Mouse (Mus musculus): ENCODE measurements around the gene Wwc2. TPM values are rescaled to one million over a fixed set of nuclear protein-coding genes. Genes with fewer than 3 reads are reported as not detected.
A peak's percentile ranks its signal among the peaks of the same experiment; 100 is the strongest.
"Not testable (repeated sequence)": the region's sequence is repeated elsewhere in the genome, so short reads cannot be mapped to it uniquely, and the experiment has no call there.

Gene Wwc2
- polyA plus RNA-seq, 1 experiment from 2014 or later = 11.1 TPM

- Histone ChIP-seq H3K4me1 (peaks cover 14% of the 10 kb centered on the region), H3K27me3 (replicated peaks; ENCODE audit: low read depth, poor library complexity, severe bottlenecking) (no peaks in the 10 kb centered on the region), H3K36me3 (replicated peaks) (peaks cover 90% of the 10 kb centered on the region), H3K9me3 (no peaks in the 10 kb centered on the region), H3K4me3 (no peak overlapping the region), H3K27ac (replicated peaks) (no peak overlapping the region)
- DNase-seq (ENCODE audit: low spot score) = no peak
- WGBS = 97% methylated on average over 6 of the region's 6 CpGs
These were observed 142.8 kb downstream of the Wwc2 start for GRCm38 (mm10) chr8:47847931-47848330.

DNA sequence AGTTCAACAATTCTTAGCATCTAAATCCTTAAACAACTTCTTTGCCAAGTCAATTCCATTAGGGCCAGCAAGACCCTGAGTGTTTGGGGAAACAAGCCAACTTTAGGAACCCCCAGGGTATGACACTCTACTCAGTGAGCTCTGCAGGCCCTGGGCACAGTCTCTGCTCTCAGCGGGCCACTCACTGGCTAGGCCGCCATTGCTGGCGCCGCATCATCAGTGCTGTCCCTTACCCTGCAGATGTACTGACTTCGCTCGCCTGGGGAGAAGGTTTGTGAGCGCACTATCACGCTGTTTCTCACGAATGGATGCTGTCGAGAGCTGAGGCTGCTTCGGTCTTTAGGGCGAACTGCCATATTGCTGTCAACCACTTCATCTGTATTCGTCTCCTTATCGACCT, 143.6 kb downstream of the Wwc2 start:
- 95% methylated on average over 14 of the region's 14 CpGs for WGBS
- no peaks in the 10 kb centered on the region for H3K27me3 ChIP-seq (replicated peaks; ENCODE audit: low read depth, poor library complexity, severe bottlenecking)
- peaks cover 7% of the 10 kb centered on the region for H3K4me1 ChIP-seq
- no peak for DNase-seq (ENCODE audit: low spot score)
- peaks cover 91% of the 10 kb centered on the region for H3K36me3 ChIP-seq (replicated peaks)
- no peak overlapping the region for H3K4me3 ChIP-seq
- no peaks in the 10 kb centered on the region for H3K9me3 ChIP-seq
- no peak overlapping the region for H3K27ac ChIP-seq (replicated peaks)

- H3K27me3 ChIP-seq (replicated peaks; ENCODE audit: low read depth, poor library complexity, severe bottlenecking) = no peaks in the 10 kb centered on the region
- no peak for DNase-seq (ENCODE audit: low spot score)
- no peaks in the 10 kb centered on the region for H3K4me1 ChIP-seq
- H3K9me3 ChIP-seq = no peaks in the 10 kb centered on the region
- H3K4me3 ChIP-seq = no peak overlapping the region
- peaks cover 93% of the 10 kb centered on the region for H3K36me3 ChIP-seq (replicated peaks)
- WGBS = 83% methylated on average over 13 of the region's 13 CpGs
- H3K27ac ChIP-seq (replicated peaks) = no peak overlapping the region; the same call in 1 of the 2 replicates
These were observed 144.8 kb downstream of the Wwc2 start for GRCm38 (mm10) chr8:47845956-47846355.

GRCm38 (mm10) chr8:47843651-47844050, 147.1 kb downstream of the Wwc2 start:
- no peak overlapping the region for H3K4me3 ChIP-seq
- 95% methylated on average over 10 of the region's 10 CpGs for WGBS
- H3K27ac ChIP-seq (replicated peaks) = no peak overlapping the region
- peaks cover 91% of the 10 kb centered on the region for H3K36me3 ChIP-seq (replicated peaks)
- no peak for DNase-seq (ENCODE audit: low spot score)
- no peaks in the 10 kb centered on the region for H3K27me3 ChIP-seq (replicated peaks; ENCODE audit: low read depth, poor library complexity, severe bottlenecking)
- no peaks in the 10 kb centered on the region for H3K4me1 ChIP-seq
- H3K9me3 ChIP-seq = peaks cover 6% of the 10 kb centered on the region; the same call in 1 of the 2 replicates

DNA sequence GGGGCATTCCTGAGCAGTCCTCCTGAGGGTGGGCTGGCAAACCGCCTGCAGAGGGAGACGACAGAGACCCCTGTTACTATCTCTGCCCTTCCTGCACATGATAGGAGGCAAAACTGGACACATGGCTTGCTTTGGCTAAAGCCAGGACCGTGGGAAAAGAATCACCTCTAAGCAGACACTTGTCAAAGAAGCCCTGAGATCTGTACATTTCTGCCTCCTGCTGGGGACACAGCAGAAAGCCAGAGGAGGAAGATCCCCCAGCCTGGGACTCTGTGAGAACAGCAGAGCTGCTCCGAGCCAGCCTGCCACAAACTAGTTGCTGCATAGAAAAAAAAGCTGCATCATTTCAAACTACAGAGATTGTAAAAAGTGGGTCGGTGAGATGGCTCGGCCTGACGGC, 147.7 kb downstream of the Wwc2 start:
- DNase-seq (ENCODE audit: low spot score) = no peak
- H3K36me3 ChIP-seq (replicated peaks) = peaks cover 85% of the 10 kb centered on the region
- no peaks in the 10 kb centered on the region for H3K4me1 ChIP-seq
- peaks cover 6% of the 10 kb centered on the region; the same call in 1 of the 2 replicates for H3K9me3 ChIP-seq
- H3K4me3 ChIP-seq = no peak overlapping the region
- no peak overlapping the region; the same call in 1 of the 2 replicates for H3K27ac ChIP-seq (replicated peaks)
- WGBS = 83% methylated on average over 7 of the region's 7 CpGs
- no peaks in the 10 kb centered on the region for H3K27me3 ChIP-seq (replicated peaks; ENCODE audit: low read depth, poor library complexity, severe bottlenecking)

DNA sequence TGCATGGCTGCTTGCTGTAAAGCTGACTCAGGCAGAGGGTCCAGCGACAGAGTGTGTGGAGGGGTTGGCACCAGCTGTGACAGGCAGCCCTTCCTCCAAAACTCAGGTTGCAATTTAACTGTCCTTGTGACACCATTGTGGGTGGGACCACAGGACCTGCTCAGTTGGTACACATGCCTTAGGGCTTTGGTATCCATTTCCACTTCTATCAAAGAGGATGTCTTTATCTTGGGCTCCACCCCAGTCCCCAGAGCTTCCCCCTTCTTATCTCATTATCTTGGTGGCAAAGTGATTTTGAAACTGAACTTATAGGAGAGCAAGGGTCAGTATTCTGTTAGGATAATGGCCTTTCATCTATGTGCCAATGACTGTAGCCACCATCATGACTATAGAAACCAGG, 156.8 kb downstream of the Wwc2 start:
- no peak overlapping the region for H3K4me3 ChIP-seq
- WGBS = 84% methylated on average over 1 of the region's 1 CpGs
- no peak for DNase-seq (ENCODE audit: low spot score)
- H3K36me3 ChIP-seq (replicated peaks) = peaks cover 47% of the 10 kb centered on the region
- H3K27ac ChIP-seq (replicated peaks) = no peak overlapping the region
- H3K9me3 ChIP-seq = no peaks in the 10 kb centered on the region
- no peaks in the 10 kb centered on the region for H3K27me3 ChIP-seq (replicated peaks; ENCODE audit: low read depth, poor library complexity, severe bottlenecking)
- H3K4me1 ChIP-seq = peaks cover 12% of the 10 kb centered on the region; the same call in 1 of the 2 replicates

- no peak for DNase-seq (ENCODE audit: low spot score)
- 89% methylated on average over 6 of the region's 6 CpGs for WGBS
- H3K4me3 ChIP-seq = no peak overlapping the region
- peaks cover 19% of the 10 kb centered on the region for H3K4me1 ChIP-seq
- no peaks in the 10 kb centered on the region for H3K9me3 ChIP-seq
- H3K27me3 ChIP-seq (replicated peaks; ENCODE audit: low read depth, poor library complexity, severe bottlenecking) = no peaks in the 10 kb centered on the region
- H3K36me3 ChIP-seq (replicated peaks) = peaks cover 54% of the 10 kb centered on the region
- no peak overlapping the region for H3K27ac ChIP-seq (replicated peaks)
These were observed 158.1 kb downstream of the Wwc2 start for GRCm38 (mm10) chr8:47832616-47833015.

DNA sequence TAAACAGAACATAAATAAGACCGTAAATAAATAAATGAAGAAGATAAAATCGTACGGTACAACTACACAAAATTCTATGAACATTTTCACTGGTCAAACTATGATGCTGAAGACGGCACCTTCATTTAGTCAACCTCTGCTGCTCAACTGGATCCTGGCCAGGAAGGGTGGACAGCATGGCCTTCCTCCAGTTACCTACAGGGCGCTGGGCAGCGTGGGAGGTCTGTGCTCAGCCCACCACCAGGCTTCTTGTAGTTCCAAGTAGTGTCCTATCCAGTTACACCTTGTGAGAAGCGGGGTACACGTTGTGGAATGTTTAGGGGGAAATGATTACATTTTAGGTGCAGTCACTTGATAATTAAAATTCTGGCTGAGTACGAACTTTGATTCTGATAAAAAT, 163.8 kb downstream of the Wwc2 start:
- Histone ChIP-seq H3K27ac (replicated peaks) (no peak overlapping the region), H3K9me3 (no peaks in the 10 kb centered on the region), H3K4me3 (no peak overlapping the region), H3K36me3 (replicated peaks) (peaks cover 39% of the 10 kb centered on the region), H3K4me1 (peaks cover 25% of the 10 kb centered on the region), H3K27me3 (replicated peaks; ENCODE audit: low read depth, poor library complexity, severe bottlenecking) (no peaks in the 10 kb centered on the region)
- WGBS = 81% methylated on average over 9 of the region's 9 CpGs
- no peak for DNase-seq (ENCODE audit: low spot score)

- H3K4me1 ChIP-seq = peaks cover 29% of the 10 kb centered on the region
- H3K27ac ChIP-seq (replicated peaks) = no peak overlapping the region; the same call in 1 of the 2 replicates
- 29% methylated on average over 5 of the region's 5 CpGs for WGBS
- no peaks in the 10 kb centered on the region for H3K27me3 ChIP-seq (replicated peaks; ENCODE audit: low read depth, poor library complexity, severe bottlenecking)
- H3K4me3 ChIP-seq = no peak overlapping the region
- no peaks in the 10 kb centered on the region for H3K9me3 ChIP-seq
- DNase-seq (ENCODE audit: low spot score) = no peak
- H3K36me3 ChIP-seq (replicated peaks) = peaks cover 29% of the 10 kb centered on the region
These were observed 165.1 kb downstream of the Wwc2 start for GRCm38 (mm10) chr8:47825596-47825995.

- peaks cover 29% of the 10 kb centered on the region for H3K4me1 ChIP-seq
- no peaks in the 10 kb centered on the region for H3K27me3 ChIP-seq (replicated peaks; ENCODE audit: low read depth, poor library complexity, severe bottlenecking)
- no peak within 1 kb of the TSS for H3K4me3 ChIP-seq
- DNase-seq (ENCODE audit: low spot score) = no peak
- H3K9me3 ChIP-seq = no peaks in the 10 kb centered on the region
- peaks cover 15% of the 10 kb centered on the region for H3K36me3 ChIP-seq (replicated peaks)
- 62% methylated on average over 13 of the region's 13 CpGs for WGBS
- peak within 1 kb of the TSS; percentile 67 for H3K27ac ChIP-seq (replicated peaks)
These were observed 166.5 kb downstream of the Wwc2 start, which contains the start of gene Cldn22 for GRCm38 (mm10) chr8:47824182-47824581. Cldn22 (plus strand) TSS chr8:47824482.

DNA sequence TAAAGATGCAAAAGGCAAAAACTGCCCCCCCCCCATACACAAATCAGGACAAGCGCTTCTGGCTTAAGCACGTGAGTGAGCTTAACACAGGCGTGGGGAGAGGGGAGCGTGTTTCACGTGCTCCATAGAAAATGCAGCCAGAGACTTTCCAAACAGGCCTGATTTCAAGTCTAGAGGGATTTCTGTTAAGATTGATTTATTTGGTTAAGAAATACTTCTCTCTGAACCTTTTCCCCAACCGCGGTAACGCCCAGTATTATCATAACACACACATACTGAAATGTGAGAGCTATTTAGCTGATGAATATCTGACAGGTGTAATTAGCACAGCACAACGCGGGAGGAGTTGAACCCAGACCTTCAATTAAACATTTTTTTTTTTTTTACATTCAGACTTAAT, 166.9 kb downstream of the Wwc2 start:
- Histone ChIP-seq H3K36me3 (replicated peaks) (peaks cover 11% of the 10 kb centered on the region), H3K9me3 (no peaks in the 10 kb centered on the region), H3K27ac (replicated peaks) (no peak overlapping the region), H3K4me3 (no peak overlapping the region), H3K27me3 (replicated peaks; ENCODE audit: low read depth, poor library complexity, severe bottlenecking) (no peaks in the 10 kb centered on the region), H3K4me1 (peaks cover 29% of the 10 kb centered on the region)
- 63% methylated on average over 10 of the region's 10 CpGs for WGBS
- no peak for DNase-seq (ENCODE audit: low spot score)

- peaks cover 22% of the 10 kb centered on the region for H3K4me1 ChIP-seq
- WGBS = 84% methylated on average over 7 of the region's 9 CpGs
- H3K4me3 ChIP-seq; DNase-seq (ENCODE audit: low spot score); H3K36me3 ChIP-seq (replicated peaks); H3K27ac ChIP-seq (replicated peaks); H3K9me3 ChIP-seq; H3K27me3 ChIP-seq (replicated peaks; ENCODE audit: low read depth, poor library complexity, severe bottlenecking): not testable (repeated sequence)
These were observed 168.2 kb downstream of the Wwc2 start for GRCm38 (mm10) chr8:47822541-47822940.

- Histone ChIP-seq H3K27ac (replicated peaks) (no peak within 1 kb of the TSS; the same call in 1 of the 2 replicates), H3K27me3 (replicated peaks; ENCODE audit: low read depth, poor library complexity, severe bottlenecking) (no peaks in the 10 kb centered on the region), H3K4me1 (peaks cover 22% of the 10 kb centered on the region), H3K9me3 (no peaks in the 10 kb centered on the region), H3K4me3 (no peak within 1 kb of the TSS), H3K36me3 (replicated peaks) (no peaks in the 10 kb centered on the region)
- WGBS = 80% methylated on average over 6 of the region's 6 CpGs
- no peak for DNase-seq (ENCODE audit: low spot score)
These were observed 168.9 kb downstream of the Wwc2 start, which contains the start of gene Cldn24 for GRCm38 (mm10) chr8:47821843-47822242. Cldn24 (plus strand) TSS chr8:47822143.
